Mouse (Mus musculus) bone marrow, adult 2 months (tissue): ENCODE measurements at regions not wholly inside any gene's neighbourhood (a gene's known extent, or its start where the extent isn't known, plus 50 kb on each side); places are given as distances from the start of the nearest gene placed in this dataset.

Source experiments
- H3K27ac ChIP-seq: fragments of 200-500 bp; 2 replicates; pipeline ENCODE4 v1.5.1; 2012; ENCODE audit warnings: low read depth, mild to moderate bottlenecking, control low read depth, inconsistent platforms, low read length; ENCODE audit not compliant: control insufficient read depth, poor library complexity, insufficient read depth
- H3K4me1 ChIP-seq: fragments of 200-500 bp; 2 replicates; pipeline ENCODE4 v1.6.1; 2011; ENCODE audit warnings: low read length; ENCODE audit not compliant: control insufficient read depth, insufficient read depth
- H3K4me3 ChIP-seq: fragments of 200-500 bp; replicated peaks from 2 replicates; pipeline ENCODE3; 2011; ENCODE audit warnings: mild to moderate bottlenecking, low read depth, low read length, control low read depth; ENCODE audit not compliant: control insufficient read depth
- CTCF ChIP-seq: fragments of 200-500 bp; IDR thresholded peaks from 2 replicates; pipeline ENCODE4 v1.5.1; 2011; ENCODE audit warnings: low read length, control low read depth; ENCODE audit not compliant: control insufficient read depth, insufficient read depth
- POLR2A ChIP-seq: fragments of 200-500 bp; IDR thresholded peaks from 2 replicates; pipeline ENCODE4 v1.6.1; 2011; ENCODE audit warnings: low read depth, mild to moderate bottlenecking, control low read depth, low read length, borderline replicate concordance; ENCODE audit not compliant: control insufficient read depth
- WGBS: fragments of 180-500 bp; shearing (Covaris S2); methylation state at CpG from one replicate; pipeline ENCODE4 v1.1.7; 2018; 5-methylcytosine and 5-hydroxymethylcytosine counted together

GRCm38 (mm10) chr1:164543045-164543803 is 85.1 kb upstream of the Atp1b1 start:
- H3K4me3 ChIP-seq: no peak overlapping the region
- no peak overlapping the region for H3K27ac ChIP-seq
- no peak for TF ChIP-seq POLR2A
- no peak for TF ChIP-seq CTCF
- no peaks in the 10 kb centered on the region for H3K4me1 ChIP-seq
- 84% methylated on average over 9 of the region's 9 CpGs for WGBS

GRCm38 (mm10) chr1:164541711-164542110 is 83.6 kb upstream of the Atp1b1 start:
- TF ChIP-seq CTCF: no peak
- TF ChIP-seq POLR2A: no peak
- Histone ChIP-seq H3K27ac (no peak overlapping the region), H3K4me1 (no peaks in the 10 kb centered on the region), H3K4me3 (no peak overlapping the region)
- WGBS: 74% methylated on average over 1 of the region's 1 CpGs

- WGBS: 79% methylated on average over 5 of the region's 5 CpGs
- TF ChIP-seq POLR2A (no peak), CTCF (no peak)
- Histone ChIP-seq H3K27ac (no peak overlapping the region), H3K4me3 (no peak overlapping the region), H3K4me1 (no peaks in the 10 kb centered on the region)
Measured at GRCm38 (mm10) chr1:164538304-164539043, 80.3 kb upstream of the Atp1b1 start.

DNA sequence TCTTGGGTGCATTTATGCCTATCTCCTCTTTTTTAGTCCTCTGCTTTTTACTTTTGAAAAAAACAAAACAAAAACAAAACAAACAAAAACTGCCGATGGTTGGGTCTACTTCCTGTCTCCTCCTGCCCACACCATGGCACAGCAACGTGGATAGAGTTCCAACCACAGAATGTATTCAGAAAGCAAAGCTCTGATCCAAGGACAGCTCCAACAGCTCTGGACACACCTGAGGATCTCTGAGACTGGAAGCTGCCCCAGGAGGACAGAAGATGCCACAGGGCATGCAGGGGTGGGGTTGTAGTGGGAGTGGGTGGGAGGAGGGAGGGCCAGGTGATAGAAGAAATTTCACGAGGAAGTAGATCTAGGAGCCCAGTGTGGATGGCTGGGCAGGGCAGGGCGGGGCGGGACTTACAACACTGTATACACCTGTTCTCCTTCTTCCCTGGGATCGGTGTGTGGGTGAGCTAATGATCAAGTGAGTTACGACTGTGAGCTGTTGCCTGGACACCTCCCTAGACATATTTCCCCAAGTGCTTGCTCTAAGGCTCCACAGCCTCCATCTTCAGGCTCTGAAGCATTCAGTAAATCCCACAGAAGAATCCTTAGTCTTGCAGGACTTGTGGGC is 79.3 kb upstream of the Atp1b1 start:
- Histone ChIP-seq H3K4me3 (no peak overlapping the region), H3K27ac (no peak overlapping the region), H3K4me1 (no peaks in the 10 kb centered on the region)
- TF ChIP-seq CTCF (no peak), POLR2A (no peak)
- 62% methylated on average over 7 of the region's 7 CpGs for WGBS

- no peaks in the 10 kb centered on the region for H3K4me1 ChIP-seq
- no peak overlapping the region for H3K27ac ChIP-seq
- no peak for TF ChIP-seq CTCF
- no peak for TF ChIP-seq POLR2A
- H3K4me3 ChIP-seq: no peak overlapping the region
- 80% methylated on average over 5 of the region's 5 CpGs for WGBS
Measured at GRCm38 (mm10) chr1:164532196-164532595, 74.0 kb upstream of the Atp1b1 start.

GRCm38 (mm10) chr1:164531741-164532140 is 73.6 kb upstream of the Atp1b1 start:
- 64% methylated on average over 1 of the region's 1 CpGs for WGBS
- H3K4me3 ChIP-seq: no peak overlapping the region

GRCm38 (mm10) chr1:164526748-164527147 is 68.6 kb upstream of the Atp1b1 start:
- Histone ChIP-seq H3K27ac (no peak overlapping the region), H3K4me1 (no peaks in the 10 kb centered on the region), H3K4me3 (no peak overlapping the region)
- WGBS: 85% methylated on average over 1 of the region's 1 CpGs
- TF ChIP-seq POLR2A: no peak
- no peak for TF ChIP-seq CTCF

More at GRCm38 (mm10) chr1:164531741-164532140, 73.6 kb upstream of the Atp1b1 start:
- no peak overlapping the region for H3K27ac ChIP-seq
- no peaks in the 10 kb centered on the region for H3K4me1 ChIP-seq
- no peak for TF ChIP-seq POLR2A

GRCm38 (mm10) chr1:164522377-164523150 is 64.4 kb upstream of the Atp1b1 start:
- H3K4me1 ChIP-seq: no peaks in the 10 kb centered on the region
- TF ChIP-seq POLR2A (no peak), CTCF (no peak)
- H3K4me3 ChIP-seq: no peak overlapping the region
- no peak overlapping the region for H3K27ac ChIP-seq
- WGBS: 70% methylated on average over 3 of the region's 3 CpGs
